Mouse (Mus musculus) splenic B cell, adult 2 months (primary cell): ENCODE results near the gene Fam50b.

Experiments used
- DNase-seq: peaks from one replicate; pipeline ENCODE4 v3.0.0-alpha.2; 2011; ENCODE audit warnings: low read depth, low spot score
- H3K27me3 ChIP-seq: 2 replicates; pipeline ENCODE4 v1.6.1; 2012; ENCODE audit warnings: mild to moderate bottlenecking, low read length, moderate library complexity, mixed read lengths; ENCODE audit not compliant: control insufficient read depth, poor library complexity, insufficient read depth, severe bottlenecking
- H3K36me3 ChIP-seq: 2 replicates; pipeline ENCODE4 v1.6.1; 2012; ENCODE audit warnings: mild to moderate bottlenecking, low read length, moderate library complexity, mixed read lengths; ENCODE audit not compliant: control insufficient read depth, poor library complexity, insufficient read depth, severe bottlenecking

Fam50b gene

DNA sequence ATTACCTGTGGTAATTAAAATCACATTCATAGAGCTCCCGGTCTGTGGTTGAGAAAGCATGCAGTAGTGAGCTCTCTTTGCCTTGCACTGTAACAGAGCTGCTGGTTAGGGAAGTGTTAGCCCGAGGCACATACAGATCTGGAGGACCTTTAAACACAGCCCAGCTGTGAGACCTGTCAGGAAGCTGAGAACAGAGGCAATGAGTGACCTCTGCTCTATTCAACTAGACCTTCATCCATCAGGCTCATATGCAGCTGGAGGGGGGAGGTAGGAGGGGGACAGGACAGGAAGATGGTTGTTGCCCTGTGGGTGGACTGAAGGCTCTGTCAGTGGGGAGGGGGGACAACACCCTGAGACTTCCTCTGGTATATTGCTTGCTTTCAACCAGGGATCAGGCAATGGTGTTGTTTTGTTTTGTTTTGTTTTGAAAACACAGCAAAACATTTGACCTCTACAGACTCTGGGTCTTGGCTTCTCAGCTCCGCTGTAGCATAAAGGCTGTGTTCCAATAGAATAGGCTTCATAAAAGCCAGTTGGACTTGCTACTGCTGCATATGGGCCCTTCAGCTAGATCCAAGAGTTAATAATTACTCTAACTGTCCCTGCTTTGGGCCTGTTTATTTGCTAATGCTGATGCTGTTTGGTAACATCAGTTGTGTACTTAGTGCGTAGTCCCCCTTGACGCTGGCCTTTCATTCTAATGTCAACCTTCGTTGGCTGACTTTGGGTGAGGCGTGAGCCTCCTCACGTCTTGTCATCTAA is 9.6 kb upstream of the Fam50b start:
- DNase-seq: no peak
- Histone ChIP-seq H3K36me3 (no peaks in the 10 kb centered on the region), H3K27me3 (no peaks in the 10 kb centered on the region)

DNA sequence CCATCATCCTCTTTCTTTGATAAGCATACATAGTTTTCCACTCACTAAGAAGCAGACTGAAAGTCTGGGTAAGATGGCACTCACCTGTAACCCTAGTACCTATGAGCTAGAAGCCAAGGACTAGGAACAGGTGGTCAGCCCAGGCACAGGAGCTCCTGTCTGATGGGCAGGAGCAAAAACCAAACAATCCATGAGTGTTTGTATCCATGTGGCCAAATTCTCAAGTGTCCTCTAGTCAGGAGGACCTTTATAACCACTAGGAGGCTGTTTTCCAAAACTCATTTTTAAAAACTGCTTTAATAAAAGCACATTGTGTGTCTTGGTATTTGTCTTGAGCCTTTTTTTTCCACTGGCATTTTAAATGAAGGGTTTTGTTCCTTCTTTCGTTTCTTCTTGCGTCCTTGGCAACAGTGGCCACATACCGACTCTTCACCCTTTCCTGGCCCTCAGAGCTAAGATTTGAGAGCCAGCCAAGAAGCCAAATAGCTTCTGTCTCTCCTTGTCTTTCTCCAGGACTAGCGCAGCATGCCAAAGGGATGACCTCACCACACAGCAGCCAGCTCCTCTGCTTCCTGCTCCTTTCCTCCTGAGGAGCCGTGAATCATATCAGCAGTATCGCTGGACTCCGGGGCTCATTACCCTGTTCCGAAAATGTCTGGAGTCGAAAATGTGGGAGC is 8.7 kb upstream of the Fam50b start:
- peak; percentile 18 for DNase-seq
- no peaks in the 10 kb centered on the region for H3K27me3 ChIP-seq
- H3K36me3 ChIP-seq: no peaks in the 10 kb centered on the region

DNA sequence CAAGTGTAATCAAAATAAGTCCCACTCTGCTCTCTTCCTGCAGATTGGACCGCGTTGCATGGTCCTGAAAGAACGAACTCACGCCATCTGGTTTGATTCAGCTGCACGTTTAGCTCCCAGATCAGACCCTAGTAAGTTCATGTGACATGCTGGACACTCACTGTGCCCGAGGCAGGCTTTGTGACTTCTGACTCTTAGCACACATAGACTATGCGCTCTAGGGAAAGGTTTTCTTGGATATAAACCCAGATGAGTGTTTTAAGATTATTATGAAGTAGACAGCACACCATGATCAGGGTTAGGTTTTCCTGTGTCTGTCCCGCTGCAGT is 8.2 kb upstream of the Fam50b start:
- Histone ChIP-seq H3K36me3 (no peaks in the 10 kb centered on the region), H3K27me3 (no peaks in the 10 kb centered on the region)
- no peak for DNase-seq

DNA sequence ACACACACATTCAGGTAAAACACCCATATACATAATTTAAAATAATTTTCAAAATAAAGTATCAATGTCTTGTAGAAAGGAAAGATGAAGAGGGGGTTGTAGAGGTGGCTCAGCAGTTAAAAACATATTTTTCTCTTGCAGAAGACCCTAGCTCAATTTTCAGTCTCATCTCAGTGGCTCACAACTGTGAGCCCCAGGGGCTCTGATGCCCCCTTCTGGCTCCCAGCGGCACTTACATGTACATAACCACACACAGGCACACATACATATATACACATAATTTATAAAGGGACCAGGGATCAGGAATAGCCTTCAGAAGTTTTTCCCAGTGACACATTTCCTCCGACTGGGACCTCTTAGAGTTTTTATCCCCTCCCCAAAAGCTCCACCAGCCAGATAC is 7.6 kb upstream of the Fam50b start:
- H3K36me3 ChIP-seq: no peaks in the 10 kb centered on the region
- DNase-seq: no peak
- no peaks in the 10 kb centered on the region for H3K27me3 ChIP-seq

GRCm38 (mm10) chr13:34731551-34731950 is 3.1 kb upstream of the Fam50b start:
- H3K27me3 ChIP-seq: no peaks in the 10 kb centered on the region
- no peaks in the 10 kb centered on the region for H3K36me3 ChIP-seq
- DNase-seq: no peak

GRCm38 (mm10) chr13:34733780-34734179 is 870 bp upstream of the Fam50b start:
- DNase-seq: no peak
- no peaks in the 10 kb centered on the region for H3K36me3 ChIP-seq
- no peaks in the 10 kb centered on the region for H3K27me3 ChIP-seq

- peak; percentile 60 for DNase-seq
- no peaks in the 10 kb centered on the region for H3K27me3 ChIP-seq
- no peaks in the 10 kb centered on the region for H3K36me3 ChIP-seq
Measured at GRCm38 (mm10) chr13:34737968-34738698, 3.5 kb downstream of the Fam50b start.

DNA sequence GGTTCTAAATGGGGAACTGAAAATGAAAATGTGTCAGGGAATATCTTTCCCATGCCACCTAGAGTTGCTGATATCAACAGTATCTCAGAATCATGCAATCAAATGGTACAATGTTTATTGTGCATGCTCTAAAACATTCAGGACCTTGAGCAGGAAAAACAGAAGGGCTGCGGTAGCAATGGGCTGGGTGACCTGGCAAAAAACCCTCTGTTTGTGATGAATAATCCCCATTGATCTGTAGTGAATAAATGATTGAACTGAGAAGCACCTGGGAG is 4.0 kb downstream of the Fam50b start:
- no peak for DNase-seq
- Histone ChIP-seq H3K36me3 (no peaks in the 10 kb centered on the region), H3K27me3 (no peaks in the 10 kb centered on the region)

DNA sequence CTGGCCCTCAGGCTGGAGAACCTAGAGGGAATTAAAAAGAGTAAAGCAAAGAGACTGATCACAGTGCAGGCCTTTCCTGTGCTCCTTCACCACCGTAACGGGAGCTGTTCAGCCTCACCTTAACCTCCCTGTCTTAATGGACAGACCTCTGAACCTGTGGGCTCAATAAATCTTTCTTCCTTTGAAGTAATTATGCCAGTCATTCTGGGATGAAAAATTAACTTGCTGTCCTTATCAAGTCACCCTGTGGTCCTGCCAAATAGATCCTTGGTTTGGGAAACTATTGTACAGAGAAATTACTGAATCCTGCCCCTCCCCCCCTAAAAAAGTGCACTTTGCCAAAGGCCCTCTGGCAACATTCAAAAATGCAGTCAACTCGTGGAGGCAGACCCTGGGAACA is 4.4 kb downstream of the Fam50b start:
- Histone ChIP-seq H3K27me3 (no peaks in the 10 kb centered on the region), H3K36me3 (no peaks in the 10 kb centered on the region)
- no peak for DNase-seq

DNA sequence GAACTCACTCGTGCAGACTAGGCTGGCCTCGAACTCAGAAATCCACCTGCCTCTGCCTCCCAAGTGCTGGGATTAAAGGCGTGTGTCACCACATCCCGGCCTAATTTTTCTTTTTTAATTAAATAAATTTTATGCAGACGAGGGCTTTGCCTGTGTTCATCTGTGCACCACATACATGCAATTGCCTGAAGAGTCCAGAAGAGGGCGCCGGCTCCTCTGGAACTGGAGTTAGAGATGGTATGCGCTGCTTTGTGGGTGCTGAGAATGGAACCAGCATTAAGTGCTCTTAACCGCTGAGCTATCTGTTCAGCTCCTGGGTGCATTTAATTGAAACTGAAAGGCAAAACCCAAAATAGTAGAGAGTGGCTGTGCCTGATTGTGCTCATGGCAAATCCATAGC is 6.6 kb downstream of the Fam50b start:
- Histone ChIP-seq H3K27me3 (no peaks in the 10 kb centered on the region), H3K36me3 (no peaks in the 10 kb centered on the region)
- peak; percentile 61 for DNase-seq

DNA sequence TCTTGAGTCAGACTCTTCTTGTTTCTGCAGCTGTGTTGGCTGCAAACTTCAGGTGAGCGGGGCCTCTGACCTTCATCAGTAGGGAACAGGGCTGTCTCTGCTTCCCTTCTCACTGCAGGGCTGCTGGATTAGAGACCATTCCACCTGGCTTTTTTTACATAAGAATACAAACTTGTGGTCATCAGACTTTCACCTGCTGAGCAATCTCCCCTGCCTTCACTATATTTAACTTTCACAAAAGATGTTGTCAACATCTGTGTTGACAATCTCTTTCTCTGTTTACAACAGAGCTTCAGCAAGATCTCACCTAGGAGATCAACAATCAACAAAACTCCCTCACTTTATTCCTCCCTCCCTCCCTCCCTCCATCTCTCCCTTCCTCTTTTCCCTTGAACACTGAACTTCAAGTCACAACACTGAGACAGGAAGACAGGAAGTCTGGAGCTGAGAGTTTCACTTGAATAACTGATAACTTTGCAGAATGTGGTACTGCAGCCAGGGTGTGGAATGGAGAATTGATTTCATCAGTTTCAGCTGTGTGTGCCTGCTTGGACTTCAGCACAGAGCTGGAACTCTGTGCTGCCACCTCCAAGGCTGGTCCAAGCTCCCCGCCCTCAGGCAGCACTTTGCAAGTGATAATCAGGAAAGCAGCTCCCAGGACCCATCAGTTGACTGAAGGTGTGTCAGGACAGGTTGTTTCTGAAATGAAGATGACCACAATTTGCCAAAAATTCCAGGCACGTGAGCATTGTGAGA is 7.3 kb downstream of the Fam50b start:
- DNase-seq: no peak
- no peaks in the 10 kb centered on the region for H3K36me3 ChIP-seq
- no peaks in the 10 kb centered on the region for H3K27me3 ChIP-seq

DNA sequence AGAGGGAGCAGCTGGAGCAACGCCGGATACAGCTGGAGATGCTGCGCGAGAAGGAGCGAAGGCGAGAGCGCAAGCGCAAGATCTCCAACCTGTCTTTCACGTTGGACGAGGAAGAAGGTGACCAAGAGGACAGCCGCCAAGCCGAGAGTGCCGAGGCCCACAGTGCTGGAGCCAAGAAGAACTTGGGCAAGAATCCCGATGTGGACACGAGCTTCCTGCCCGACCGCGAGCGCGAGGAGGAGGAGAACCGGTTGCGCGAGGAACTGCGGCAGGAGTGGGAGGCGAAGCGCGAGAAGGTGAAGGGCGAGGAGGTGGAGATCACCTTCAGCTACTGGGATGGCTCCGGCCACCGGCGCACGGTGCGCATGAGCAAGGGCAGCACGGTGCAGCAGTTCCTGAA is 12.2 kb downstream of the Fam50b start:
- no peak for DNase-seq
- no peaks in the 10 kb centered on the region for H3K36me3 ChIP-seq
- no peaks in the 10 kb centered on the region for H3K27me3 ChIP-seq

DNA sequence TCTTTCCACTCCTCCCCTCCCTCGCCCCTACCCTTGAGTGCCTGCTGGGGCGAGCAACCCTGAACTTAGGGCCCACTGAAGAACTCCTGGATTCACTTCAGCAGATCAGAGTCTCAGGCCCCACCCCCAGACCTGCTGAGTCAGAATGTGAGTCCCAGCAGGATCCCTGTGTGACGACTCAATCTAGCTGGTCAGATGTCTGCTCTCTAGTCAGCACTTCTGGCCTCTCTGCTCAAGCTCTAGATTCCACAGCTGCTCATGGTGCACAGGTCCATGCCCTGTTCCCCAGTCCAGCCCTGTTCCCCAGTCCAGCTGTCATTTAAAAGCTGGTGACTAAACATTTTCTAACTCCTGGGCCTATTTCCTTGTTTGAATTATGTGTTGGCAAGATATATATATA is 13.9 kb downstream of the Fam50b start:
- DNase-seq: no peak
- H3K36me3 ChIP-seq: no peaks in the 10 kb centered on the region
- H3K27me3 ChIP-seq: no peaks in the 10 kb centered on the region

GRCm38 (mm10) chr13:34759202-34759601 is 24.6 kb downstream of the Fam50b start:
- no peak for DNase-seq
- Histone ChIP-seq H3K36me3 (no peaks in the 10 kb centered on the region), H3K27me3 (no peaks in the 10 kb centered on the region)
